Mouse (Mus musculus) layer of hippocampus, adult 11-12 months (tissue): ENCODE data around the gene Cfap97d2.

Experiments used
- DNase-seq: peaks from one replicate; pipeline ENCODE4 v3.0.0; 2022; ENCODE audit warnings: low spot score

Cfap97d2 gene

DNA sequence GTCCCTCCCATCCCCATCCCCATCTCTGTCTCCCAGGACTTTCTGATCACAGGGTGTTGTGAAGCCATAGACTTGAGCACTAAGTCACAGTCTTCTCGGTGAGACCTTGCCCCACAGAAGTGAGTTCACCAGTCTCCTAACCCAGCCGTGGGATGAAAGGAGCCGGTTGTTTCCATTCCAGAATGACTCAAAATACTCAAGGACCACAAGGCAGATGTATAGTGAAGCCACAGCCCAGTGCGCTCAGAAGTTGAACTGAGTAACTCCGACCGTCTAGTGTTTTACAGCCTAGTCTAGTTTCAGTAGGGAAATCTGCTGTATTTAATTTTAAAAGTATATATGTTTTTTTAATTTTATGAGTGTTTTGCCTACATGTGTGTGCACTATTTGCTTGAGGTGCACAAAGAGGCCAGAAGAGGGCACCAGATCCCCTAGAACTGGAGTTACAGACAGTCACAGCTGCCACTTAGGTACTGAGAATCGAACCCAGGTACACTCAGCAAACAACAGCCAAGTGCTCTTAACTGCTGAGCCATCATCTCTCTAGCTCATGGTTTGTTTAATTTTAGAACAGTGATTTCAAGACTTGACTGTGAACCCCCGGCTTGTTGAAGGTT is 18.5 kb upstream of the Cfap97d2 start:
- DNase-seq = no peak

DNA sequence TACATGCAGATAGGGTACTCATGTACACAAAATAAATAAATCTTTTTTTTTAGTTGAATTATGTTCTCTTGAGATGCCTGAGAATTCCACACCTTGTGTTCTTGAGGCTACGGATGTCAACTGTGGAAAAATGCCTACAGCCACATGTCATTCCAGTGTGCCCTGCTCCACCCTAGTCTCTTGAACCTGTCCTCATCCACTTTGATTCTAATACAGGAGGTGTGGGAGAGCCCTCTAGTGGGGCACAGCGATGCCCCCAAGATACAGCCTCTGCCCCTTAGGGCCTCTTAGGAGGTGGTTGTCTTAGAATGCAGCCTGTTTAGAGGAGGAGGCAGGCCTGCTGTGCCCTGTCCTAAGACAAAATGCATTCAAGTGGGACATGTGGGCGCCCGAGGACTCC is 17.7 kb upstream of the Cfap97d2 start:
- DNase-seq = no peak

DNA sequence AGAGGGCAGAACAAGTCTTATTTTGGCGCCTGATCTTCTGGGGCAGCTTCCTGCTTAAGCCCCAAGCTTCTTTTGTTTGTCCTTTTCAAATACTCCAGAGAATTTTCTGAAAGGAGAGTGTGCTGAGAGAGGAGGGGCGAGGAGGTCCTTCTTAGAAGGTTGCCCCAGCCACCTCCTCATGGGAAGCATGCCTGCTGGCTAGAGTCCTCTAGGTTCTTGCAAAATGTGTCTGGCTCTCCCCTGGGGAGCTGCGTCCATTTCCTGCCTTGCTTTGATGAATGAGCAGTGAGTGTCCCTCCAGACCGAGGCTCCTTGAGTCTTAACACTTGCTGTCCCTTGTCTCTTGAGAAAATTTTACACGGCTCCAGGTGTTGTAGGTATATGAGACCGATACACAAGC is 17.2 kb upstream of the Cfap97d2 start:
- no peak for DNase-seq

DNA sequence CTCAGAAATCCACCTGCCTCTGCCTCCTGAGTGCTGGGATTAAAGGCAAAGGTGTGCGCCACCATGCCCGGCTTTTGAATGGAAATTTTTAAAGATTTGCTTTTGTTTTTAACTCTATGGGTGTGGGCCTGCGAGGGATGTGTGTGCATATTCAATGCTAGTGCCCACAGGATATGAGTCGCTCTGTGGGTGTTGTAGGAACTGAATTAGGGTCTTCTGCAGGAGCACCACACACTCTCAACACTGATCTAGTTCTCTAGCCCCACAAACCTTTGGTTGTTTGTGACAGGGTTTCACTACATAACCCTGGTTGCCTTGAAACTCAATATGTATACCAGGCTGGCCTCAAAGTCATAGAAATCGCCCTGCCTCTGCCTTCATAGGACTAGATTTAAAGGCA is 16.4 kb upstream of the Cfap97d2 start:
- DNase-seq = no peak

DNA sequence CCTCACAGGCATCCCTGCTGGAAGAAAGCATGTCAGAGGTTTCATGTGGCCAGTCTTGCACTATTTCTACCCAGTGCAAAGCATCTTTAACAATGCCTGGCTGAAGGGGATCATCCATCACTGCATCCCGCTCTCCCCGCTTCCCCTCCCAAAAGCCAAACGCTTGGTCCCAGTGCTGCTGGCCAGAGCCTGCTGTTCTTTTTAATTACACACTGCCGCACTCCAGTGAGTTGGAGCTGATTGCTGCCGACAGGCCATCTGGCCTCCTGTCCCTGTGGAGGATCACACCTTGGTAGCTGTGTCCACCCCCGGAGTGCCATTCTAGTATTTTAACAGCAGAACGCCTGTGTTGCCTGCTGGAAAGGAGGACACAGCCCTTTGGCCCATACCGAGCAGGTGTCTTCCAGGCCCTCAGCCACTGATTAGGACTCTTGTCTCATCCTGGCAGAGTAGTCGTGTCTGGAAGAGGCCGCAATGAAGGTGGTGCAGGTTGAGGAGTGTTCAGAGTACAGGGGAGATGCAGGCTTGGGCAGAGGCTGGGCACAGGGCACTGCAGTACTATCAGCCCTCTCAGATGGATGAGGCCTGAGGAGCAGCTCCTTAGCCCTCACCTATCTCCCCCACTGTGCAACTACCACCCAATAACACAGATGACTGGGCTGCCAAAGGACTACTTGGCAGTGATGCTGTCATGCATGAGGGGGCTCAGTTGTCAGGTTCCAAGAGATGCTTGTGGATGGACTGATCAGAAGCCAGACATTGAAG is 13.2 kb upstream of the Cfap97d2 start:
- DNase-seq = no peak

DNA sequence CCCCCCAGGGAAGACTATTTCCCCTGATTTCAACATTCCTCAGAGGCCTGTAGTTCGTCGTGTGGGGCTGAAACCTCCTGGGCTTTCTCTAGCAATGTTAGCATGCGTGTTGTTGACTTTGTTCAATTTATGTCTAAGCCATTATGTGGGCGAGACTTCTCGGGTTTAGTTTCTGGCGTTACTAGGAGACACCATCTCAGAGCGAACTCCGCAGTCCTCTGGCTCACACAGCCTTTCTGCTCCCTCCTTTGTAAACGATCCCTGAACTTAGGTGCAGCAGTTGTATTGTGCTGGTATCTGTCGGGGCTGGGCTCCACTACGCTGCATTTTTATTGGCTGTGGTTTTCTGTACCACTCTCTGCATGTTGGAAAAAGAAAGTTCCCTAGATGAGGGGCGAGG is 11.0 kb upstream of the Cfap97d2 start:
- DNase-seq = no peak

DNA sequence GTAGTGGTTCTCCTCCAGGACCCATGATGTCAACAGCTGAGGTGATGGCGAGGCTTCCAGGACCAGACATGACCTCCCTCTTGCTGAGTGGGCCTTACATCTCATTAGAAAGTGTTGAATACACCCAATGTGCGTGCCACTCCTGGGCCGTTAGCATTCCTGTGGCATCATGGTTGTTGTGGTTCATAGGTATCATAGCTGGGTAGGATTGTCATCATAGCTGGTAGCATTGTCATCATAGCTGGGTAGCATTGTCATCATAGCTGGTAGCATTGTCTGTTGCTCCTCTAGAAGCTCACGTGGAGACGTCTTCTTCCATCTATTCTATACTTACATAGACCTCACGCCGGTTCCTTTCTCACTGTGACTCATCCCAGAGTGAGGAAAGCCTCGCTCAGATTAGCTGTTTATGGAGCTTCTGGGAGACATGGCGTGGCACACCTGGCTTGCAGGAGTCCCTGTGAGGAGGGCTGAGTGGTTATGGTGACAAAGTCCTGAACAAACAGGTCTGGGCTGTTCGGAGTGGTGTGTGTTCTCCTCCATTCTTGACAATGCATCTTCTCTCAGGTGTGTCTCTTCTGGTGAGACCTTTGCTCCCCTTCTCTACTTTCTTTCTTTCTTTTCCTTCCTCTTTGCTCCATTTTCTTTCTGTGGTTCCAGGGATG is 10.4 kb upstream of the Cfap97d2 start:
- DNase-seq = no peak

DNA sequence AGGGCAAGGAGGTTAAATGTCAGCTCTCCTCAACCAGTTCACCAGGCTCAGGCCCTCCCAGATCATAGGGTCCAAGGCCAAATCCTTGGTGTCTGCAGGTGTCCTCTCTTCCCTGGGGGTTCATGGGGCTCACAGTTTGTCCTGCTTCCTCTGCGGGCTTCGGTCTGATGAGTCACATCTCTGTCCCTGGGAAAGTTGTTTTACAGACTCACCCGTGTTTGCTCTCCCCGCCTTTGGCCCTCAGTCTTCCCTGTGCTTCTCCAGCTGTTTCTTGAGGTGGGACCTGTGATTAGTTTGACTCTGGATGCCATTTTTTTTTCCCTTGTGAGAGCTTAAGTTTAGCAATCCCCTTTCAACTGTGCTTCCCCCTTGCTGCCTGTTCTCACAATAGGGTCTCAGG is 9.5 kb upstream of the Cfap97d2 start:
- no peak for DNase-seq

DNA sequence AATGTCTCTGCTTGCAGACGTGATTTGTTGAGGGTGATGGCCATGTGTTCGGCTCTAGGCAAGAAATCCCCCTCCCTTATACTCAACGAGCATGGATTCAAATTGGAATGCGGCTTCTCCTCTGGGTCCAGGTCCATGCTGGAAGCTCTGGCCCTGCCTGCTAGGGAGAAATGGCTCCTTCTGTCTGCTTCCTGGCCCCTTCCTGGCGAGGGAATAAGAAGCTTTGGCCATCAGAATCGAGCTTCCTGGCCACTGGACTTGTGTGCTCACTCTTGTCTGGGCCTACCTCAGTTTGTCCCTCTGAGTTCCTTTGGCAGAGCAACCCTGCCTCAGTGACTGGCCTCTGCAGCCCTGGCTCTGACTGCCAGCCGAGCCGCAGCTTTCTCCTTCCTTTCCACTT is 8.5 kb upstream of the Cfap97d2 start:
- DNase-seq = no peak

DNA sequence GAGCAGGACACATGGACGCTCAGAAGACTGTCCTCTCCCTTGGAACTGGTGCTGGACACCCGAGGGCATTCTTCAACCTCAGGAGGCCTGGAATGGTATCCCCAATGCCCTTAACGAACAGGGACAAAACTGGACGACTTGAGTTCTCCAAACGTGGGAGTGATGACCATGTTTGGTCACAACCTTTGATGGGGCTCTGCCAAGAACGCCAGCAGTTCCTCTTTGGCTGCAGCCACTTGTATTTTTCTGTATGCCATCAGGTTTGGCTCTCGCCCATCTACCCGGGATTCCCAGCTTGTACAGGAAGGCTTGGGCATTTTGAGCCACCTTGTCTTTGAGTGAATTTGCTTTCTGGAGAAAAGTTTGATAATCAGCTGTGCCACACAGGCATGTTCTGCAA is 8.0 kb upstream of the Cfap97d2 start:
- no peak for DNase-seq

DNA sequence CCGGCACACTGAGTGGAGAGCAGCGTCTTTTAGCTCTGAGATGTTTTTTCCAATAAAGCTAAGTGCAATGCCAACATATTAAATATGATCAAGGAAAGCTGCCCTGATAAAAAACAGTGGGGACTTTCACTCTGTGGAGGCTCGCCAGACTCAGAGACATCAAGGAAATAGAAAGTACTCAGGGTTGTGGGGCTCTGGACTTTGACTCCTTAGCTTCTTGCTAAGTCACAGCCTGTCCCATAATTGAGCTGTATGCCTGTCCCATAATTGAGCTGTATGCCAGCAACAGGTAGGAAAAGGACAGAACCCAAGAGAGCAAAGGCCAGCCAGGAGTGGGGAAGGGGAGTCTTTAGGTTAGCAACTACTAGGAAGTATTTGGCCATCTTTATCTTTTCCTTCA is 7.4 kb upstream of the Cfap97d2 start:
- no peak for DNase-seq

DNA sequence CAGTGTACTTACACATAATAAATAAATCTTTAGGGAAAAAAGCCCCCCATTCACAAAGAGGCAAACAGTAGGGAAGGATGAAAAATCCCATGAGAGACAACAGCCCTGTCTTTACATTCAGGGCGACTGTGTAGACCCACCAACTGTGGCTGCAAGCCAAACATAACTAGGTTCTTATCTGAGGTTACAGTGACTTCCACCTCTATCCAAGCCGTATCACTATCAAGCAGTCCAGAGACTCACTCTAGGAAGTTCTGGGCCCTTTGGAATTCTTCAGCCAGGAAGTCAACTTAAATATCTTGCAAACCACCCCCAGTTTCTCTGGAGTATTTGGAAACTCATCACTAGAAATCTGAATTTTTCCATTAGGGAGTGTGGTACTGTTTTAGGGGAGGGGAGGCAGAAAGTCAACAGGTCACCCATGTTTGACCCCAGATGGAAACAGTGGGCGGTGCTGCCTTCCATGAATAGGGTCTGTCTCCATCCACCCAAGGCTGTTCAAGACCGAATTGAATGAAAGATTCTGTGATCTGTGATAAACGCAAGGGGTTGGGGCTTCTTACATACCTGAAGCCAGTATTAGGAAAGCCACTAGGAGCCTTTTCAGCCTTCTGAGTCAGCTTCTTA is 6.3 kb upstream of the Cfap97d2 start:
- DNase-seq = no peak

DNA sequence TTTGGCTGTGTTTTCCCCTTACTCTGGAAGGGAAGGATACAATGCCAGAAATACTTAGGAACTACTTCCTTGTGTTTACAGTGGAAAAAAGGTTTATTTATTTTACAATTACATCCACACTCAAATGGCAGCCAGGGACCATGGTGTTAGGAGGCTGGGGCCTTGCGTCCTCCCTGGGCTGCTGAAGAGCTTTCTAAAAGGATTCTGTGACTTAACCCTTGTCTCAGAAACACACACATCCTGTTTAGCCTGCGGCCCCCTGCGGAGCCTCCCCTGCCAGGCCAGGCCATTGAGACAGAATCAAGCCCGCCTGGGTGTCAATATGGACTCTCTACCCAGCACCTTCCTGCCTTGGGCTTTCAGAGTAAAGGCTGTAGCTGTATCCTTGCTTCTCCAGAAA is 2.9 kb upstream of the Cfap97d2 start:
- no peak for DNase-seq

DNA sequence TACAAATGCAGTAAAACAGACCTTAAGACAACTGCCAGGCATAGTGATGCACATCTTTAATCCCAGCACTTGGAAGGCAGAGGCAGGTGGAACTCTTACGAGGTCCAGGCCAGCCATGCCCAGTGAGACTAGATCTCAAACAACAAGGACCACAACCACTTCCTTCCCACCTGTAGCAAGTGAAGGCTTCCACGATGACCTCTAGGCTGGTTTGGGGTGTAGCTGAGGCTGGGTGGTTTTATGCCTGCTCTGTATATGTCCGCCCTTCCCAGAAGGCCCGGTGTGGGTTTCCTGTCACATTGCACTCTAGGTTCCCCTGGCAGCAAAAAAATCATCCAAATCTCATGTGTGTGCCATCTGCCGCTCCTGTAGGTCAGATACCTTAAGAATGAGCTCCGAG is 1.9 kb upstream of the Cfap97d2 start:
- no peak for DNase-seq

DNA sequence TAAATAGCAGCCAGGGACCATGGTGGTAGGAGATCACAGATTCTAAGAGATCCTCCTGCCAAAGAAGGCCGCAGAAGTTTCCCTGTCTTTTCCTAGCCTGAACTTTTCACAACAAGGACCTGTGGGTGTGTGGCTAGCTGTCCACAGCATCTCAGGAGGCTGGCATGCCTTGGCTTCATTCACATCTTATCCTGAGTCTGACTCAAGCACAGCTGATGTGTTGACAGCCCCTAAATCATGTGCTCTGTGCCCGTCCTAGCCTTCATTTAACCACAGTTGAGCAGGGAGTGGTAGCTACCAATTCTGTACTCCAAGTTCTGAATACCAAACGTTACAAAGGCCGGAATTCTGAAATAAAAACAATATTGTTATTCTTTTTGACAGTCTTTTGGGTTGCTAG is 1.4 kb upstream of the Cfap97d2 start:
- no peak for DNase-seq

DNA sequence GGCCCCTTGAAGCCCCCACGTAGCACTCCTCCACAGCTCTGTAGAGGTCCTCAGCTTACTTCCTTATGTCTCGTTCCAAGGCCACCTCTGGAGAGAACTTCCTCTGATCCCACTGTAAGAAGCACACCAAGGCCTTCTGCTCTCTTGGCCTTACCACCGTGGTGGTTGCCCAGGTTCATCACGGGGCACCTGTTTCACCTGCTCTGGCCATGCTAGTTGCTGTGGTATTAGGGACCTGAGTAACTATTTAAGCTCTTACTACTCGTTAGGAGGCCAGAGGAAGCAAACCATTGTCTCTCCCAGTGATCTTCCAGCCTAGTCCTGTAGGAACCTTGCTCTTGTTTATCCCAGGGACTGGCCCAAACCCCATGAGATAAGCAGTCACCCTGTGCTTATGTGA is 1.2 kb downstream of the Cfap97d2 start:
- no peak for DNase-seq

DNA sequence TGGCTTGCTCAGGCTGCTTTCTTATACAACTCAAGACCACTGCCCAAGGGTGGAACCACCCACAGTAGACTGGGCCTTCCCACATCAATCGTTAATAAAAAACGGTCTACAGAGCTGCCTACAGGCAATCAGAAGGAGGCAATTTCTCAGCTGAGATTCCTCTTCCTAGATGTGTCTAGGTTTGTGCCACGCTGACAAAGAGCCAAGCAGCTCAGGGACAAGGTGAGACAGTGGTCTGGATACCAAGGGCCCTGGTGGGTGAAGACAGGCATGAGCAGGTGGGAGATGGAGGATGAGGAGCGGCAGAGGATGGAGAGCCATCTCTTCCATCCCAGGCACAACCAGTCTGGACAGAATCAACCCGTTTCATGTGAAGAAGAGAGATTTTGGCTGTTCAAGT is 2.8 kb downstream of the Cfap97d2 start:
- no peak for DNase-seq

DNA sequence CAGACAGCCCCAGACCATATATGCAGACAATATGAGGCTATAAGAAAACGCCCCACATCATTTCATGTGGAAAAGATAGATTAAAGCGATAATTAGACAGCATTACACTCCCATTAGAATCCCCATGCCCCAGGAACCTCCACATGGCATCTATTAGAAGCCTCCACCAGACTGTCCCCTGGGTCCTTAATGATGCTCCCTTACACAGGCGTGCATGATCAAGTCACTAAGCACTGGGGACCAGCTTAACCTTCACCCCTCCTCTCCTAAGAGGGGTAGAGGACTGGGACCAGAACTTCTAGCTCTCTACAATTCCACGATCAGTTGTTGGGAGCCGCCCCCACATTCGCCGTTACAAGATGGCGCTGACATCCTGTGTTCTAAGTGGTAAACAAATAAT is 13.3 kb downstream of the Cfap97d2 start:
- no peak for DNase-seq

DNA sequence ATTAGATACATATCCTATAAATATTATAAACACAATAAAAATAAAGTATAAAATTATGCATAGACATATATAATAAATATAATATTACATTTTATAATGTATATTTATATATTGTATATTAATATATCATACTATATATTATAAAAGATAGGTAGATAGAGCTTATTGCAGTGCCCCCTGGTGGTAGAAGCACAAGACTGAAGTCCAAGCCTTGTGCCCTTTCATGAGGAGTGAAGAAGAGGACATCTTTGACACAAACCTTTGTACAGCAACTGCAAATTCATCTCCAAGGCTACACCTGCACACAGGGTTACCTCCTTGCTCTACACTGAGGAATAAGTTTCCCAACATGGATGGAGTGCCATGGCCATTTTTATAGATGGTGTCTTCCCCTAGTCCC is 20.0 kb downstream of the Cfap97d2 start:
- DNase-seq = peak; percentile 53

DNA sequence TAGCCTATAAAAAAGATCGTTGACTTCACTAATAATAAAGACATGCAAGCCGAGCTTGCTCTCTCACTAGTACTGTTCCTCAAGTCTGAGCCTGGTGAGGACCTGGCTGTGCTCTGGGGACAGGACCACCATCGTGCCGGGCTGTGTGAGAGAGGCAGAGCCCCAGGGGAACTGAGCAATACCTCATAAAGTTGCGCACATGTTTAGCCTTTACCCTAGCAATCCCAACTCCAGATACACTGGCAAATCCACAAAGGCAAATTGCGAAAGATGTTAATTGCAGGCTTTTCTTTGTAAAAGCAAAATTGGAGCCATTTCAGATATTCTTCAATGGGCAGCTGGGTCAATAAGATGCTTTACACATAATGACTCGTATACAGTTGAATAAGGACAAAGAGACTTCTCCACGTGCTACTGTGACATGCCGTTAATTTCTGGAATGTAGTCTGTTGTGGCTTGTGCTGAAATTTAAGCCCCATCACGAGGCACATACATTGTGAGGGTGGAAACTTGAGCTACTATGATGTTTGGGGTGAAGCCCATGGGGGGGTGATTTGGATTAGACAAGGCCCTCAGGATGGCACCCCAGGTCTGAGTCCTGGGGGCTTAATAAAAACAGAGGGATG is 21.9 kb downstream of the Cfap97d2 start:
- DNase-seq = no peak

DNA sequence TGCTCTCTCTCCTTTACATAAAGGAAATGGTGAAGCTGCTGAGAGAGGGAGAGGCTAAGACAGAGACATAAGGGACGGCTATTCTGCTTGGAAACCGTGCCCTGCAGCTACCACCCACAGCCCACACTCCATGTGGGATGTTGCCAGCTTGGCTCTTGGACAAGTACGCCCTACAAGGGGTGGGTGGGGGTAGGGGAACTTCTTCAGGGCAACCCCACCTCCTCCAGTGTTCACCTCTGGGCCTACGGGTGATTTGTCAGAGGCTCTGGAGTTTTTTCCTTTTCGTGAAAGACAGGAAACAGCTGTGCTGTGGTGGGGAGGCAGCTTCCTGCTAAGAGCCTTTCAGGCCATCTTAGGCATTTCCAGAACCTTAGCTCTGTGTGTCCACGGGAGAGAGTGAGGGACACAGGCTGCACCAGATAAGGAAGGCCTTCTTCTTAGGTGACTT is 34.7 kb downstream of the Cfap97d2 start:
- DNase-seq = no peak

DNA sequence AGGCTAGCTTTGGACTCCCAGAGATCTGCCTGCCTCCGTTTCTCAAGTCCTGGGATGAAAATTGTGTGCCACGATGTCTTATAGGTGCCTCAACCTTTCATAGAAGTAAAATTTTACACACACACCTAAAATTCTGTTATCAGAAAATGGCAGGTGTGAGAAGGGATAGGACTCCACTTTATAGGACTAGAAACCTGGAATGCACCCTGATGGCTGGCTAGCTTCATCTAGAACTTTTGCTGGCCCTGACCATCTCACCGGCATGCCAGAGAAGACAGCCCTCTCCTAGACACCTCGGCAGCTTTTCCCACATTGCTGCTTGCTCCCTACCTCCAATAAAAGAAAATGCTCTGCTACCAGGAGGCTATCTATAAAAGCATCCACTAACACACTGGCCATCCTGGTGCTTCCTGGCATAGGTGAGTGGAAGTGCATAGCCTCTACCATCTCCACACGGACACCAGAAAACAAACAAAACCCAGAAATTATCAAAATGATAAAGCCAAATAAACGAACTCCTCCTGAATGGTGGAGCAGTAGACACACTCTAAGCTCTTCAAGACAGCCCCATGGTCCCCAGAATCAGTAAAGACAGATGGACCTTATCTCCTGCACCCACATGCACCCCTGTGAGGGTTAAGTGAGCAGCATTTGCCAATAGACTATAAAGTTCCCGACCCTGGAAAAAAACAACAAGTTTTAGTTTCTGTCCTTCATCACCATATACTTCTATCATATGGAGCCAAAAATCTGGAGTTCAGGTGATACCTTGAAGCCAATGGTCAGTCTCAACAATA is 35.3 kb downstream of the Cfap97d2 start:
- DNase-seq = no peak
